Mouse (Mus musculus) C2C12 (cell line): ENCODE measurements around the gene Sh2b3.

Source experiments
- CTCF ChIP-seq: IDR thresholded peaks from one replicate; pipeline ENCODE4 v1.5.1; 2011; ENCODE audit not compliant: control insufficient read depth, insufficient read depth, insufficient read length
- MAX ChIP-seq: IDR thresholded peaks from one replicate; pipeline ENCODE4 v1.6.1; 2011; ENCODE audit warnings: mild to moderate bottlenecking, control low read depth

GRCm38 (mm10) chr5:121871515-121872030 lies 34.1 kb upstream of the Sh2b3 start:
- TF ChIP-seq CTCF (no peak), MAX (no peak)
